In genomic region chr1:58503134-58503533, GRCm38 (mm10) we compare ENCODE assay signal across 10 mouse cellular contexts. TPM values are rescaled to one million over a fixed set of nuclear protein-coding genes. Genes with fewer than 3 reads are reported as not detected.
A peak's percentile ranks its signal among the peaks of the same experiment; 100 is the strongest.
DNase-seq lines count a peak whose midpoint lies in the region; ATAC-seq and TF ChIP-seq lines count a peak whose summit lies in the region.
"Had no signal": no experiment of that assay in that cellular context is flagged by ENCODE, and none has a peak within 500 bp of the region (broad histone marks: within the 10 kb centered on the region; RNA-seq: fewer than 3 reads in every experiment).

No protein-coding gene starts in this region.

- H3K9me3 ChIP-seq in lung, embryonic 15.5 days, result peaks cover 21% of the 10 kb centered on the region; the same call in 1 of the 2 replicates
- H3K9me3 ChIP-seq in embryonic facial prominence, embryonic 13.5 days, result peaks cover 21% of the 10 kb centered on the region
- H3K9me3 ChIP-seq in limb, embryonic 13.5 days, result peaks cover 22% of the 10 kb centered on the region

- intact Hi-C loops in left cerebral cortex, adult 2 months (cut with DNase I), result loop anchor here (5.0 to 10.0 kb wide), 2 partner anchors 192 to 234 kb away; partner anchors contain the start of gene Als2cr12

- peak overlapping the region; percentile 79 for H3K4me2 ChIP-seq in lung, embryonic 15.5 days
- H3K4me2 ChIP-seq in embryonic facial prominence, embryonic 13.5 days, result peak overlapping the region; percentile 84
- H3K4me2 ChIP-seq in limb, embryonic 13.5 days (replicated peaks), result peak overlapping the region; percentile 91
- peak overlapping the region; percentile 90 for H3K4me2 ChIP-seq in myocyte (ENCODE audit: low read depth)

- no peaks in the 10 kb centered on the region for H3K27me3 ChIP-seq in lung, embryonic 15.5 days
- no peaks in the 10 kb centered on the region for H3K27me3 ChIP-seq in embryonic facial prominence, embryonic 13.5 days
- no peaks in the 10 kb centered on the region for H3K27me3 ChIP-seq in limb, embryonic 13.5 days
- H3K27me3 ChIP-seq in myocyte (ENCODE audit: control insufficient read depth, insufficient read depth, insufficient read length), result no peaks in the 10 kb centered on the region

- peak overlapping the region; percentile 89; the same call in 1 of the 2 replicates for H3K4me3 ChIP-seq in lung, embryonic 15.5 days
- H3K4me3 ChIP-seq in embryonic facial prominence, embryonic 13.5 days, result peak overlapping the region; percentile 98
- H3K4me3 ChIP-seq in limb, embryonic 13.5 days, result peak overlapping the region; percentile 98; the same call in 1 of the 2 replicates
- peak overlapping the region; percentile 60 for H3K4me3 ChIP-seq in myocyte
- no peak overlapping the region; the same call in 1 of the 2 replicates for H3K4me3 ChIP-seq in left cerebral cortex, adult 2 months

- no peak overlapping the region for H3K9ac ChIP-seq in lung, embryonic 15.5 days
- H3K9ac ChIP-seq in embryonic facial prominence, embryonic 13.5 days, result peak overlapping the region; percentile 37; the same call in 1 of the 2 replicates
- no peak overlapping the region for H3K9ac ChIP-seq in limb, embryonic 13.5 days

- no peak overlapping the region for H3ac ChIP-seq in myocyte (ENCODE audit: control insufficient read depth, insufficient read length)

- TF ChIP-seq CTCF in left cerebral cortex, adult 2 months (IDR thresholded peaks at IDR 0.05), result no peak

- H3K27ac ChIP-seq in lung, embryonic 15.5 days, result no peak overlapping the region
- no peak overlapping the region for H3K27ac ChIP-seq in embryonic facial prominence, embryonic 13.5 days
- no peak overlapping the region for H3K27ac ChIP-seq in limb, embryonic 13.5 days
- H3K27ac ChIP-seq in left cerebral cortex, adult 2 months, result no peak overlapping the region

- no peak for TF ChIP-seq POLR2A in myocyte (IDR thresholded peaks at IDR 0.05; ENCODE audit: insufficient read length, low read depth)

- H3K36me3 ChIP-seq in lung, embryonic 15.5 days, result peaks cover 34% of the 10 kb centered on the region
- H3K36me3 ChIP-seq in embryonic facial prominence, embryonic 13.5 days, result peaks cover 45% of the 10 kb centered on the region
- peaks cover 37% of the 10 kb centered on the region for H3K36me3 ChIP-seq in limb, embryonic 13.5 days
- peaks cover 19% of the 10 kb centered on the region for H3K36me3 ChIP-seq in myocyte (ENCODE audit: control insufficient read depth, insufficient read depth)

- ATAC-seq in lung, embryonic 15.5 days (ENCODE audit: borderline replicate concordance, extremely low read depth, low FRiP score, low TSS enrichment), result no peak
- no peak for ATAC-seq in embryonic facial prominence, embryonic 13.5 days (ENCODE audit: insufficient number of reproducible peaks, insufficient read depth, low FRiP score, low TSS enrichment, low read depth)
- ATAC-seq in limb, embryonic 13.5 days (ENCODE audit: low FRiP score, low read depth), result no peak

- H3K4me1 ChIP-seq in lung, embryonic 15.5 days, result peaks cover 13% of the 10 kb centered on the region
- H3K4me1 ChIP-seq in embryonic facial prominence, embryonic 13.5 days, result peaks cover 11% of the 10 kb centered on the region
- peaks cover 13% of the 10 kb centered on the region for H3K4me1 ChIP-seq in limb, embryonic 13.5 days

- DNase-seq in lung, postnatal 14 days, result no peak
- no peak for DNase-seq in gastrocnemius, postnatal 25 days
- DNase-seq in Muller cell, postnatal 12 days (ENCODE audit: inconsistent ontology term), result no peak
- no peak for DNase-seq in left cerebral cortex, adult 2 months (ENCODE audit: extremely low spot score in 1 of 2, low spot score in 2 of 2)
- DNase-seq: cerebellum, postnatal 14 days; kidney, adult 2 months had no signal

- peaks cover 39% of the 10 kb centered on the region for H3K79me2 ChIP-seq in myocyte (ENCODE audit: control insufficient read depth, insufficient read depth)

TF ChIP-seq in myocyte, 11 proteins besides CTCF, POLR2A, EP300 and RAD21:
- no peak for TF ChIP-seq USF1 (IDR thresholded peaks at IDR 0.05; ENCODE audit: low read depth)
- no peak for TF ChIP-seq MYOG (IDR thresholded peaks at IDR 0.05; ENCODE audit: control insufficient read depth in 1 of 3, insufficient read depth in 1 of 3, insufficient read length in 2 of 3, low read depth in 2 of 3)
- no peak for TF ChIP-seq SRF (IDR thresholded peaks at IDR 0.05; ENCODE audit: control insufficient read depth, insufficient read length, low read depth)
- TF ChIP-seq POLR2AphosphoS2 (IDR thresholded peaks at IDR 0.05; ENCODE audit: insufficient read length, low read depth), result no peak
- no peak for TF ChIP-seq TCF3 (IDR thresholded peaks at IDR 0.05; ENCODE audit: insufficient read length, low read depth)
- TF ChIP-seq MAX (IDR thresholded peaks at IDR 0.05; ENCODE audit: low read depth), result no peak

RNA-seq across cellular contexts. Expression of gene Orc2, which starts 1.8 kb away (rescaled TPM):
- polyA plus RNA-seq in lung, embryonic 15.5 days (2015; fragmentation: Nextera tagmentation; extraction: Ambion mirVana), result 26.9 and 30.3 TPM in 2 replicates
- 34.9 and 36.5 TPM in 2 replicates for polyA plus RNA-seq in embryonic facial prominence, embryonic 13.5 days (2015; fragmentation: Nextera tagmentation; extraction: Ambion mirVana)
- 36.8 and 36.9 TPM in 2 replicates for polyA plus RNA-seq in limb, embryonic 13.5 days (2015; fragmentation: Nextera tagmentation; extraction: Ambion mirVana)
- polyA plus RNA-seq in myocyte (2012; fragmentation: generic; extraction: Trizol), result 11.5 TPM
- total RNA-seq in gastrocnemius, postnatal 25 days (2021), result 10 to 100 TPM; 10.1 to 11.4 TPM
- total RNA-seq in left cerebral cortex, adult 2 months (2021), result 10 to 100 TPM; 29.1 to 30.2 TPM

RNA-seq across cellular contexts. Expression of gene Ppil3, which starts 57.8 kb away (rescaled TPM):
- 49.2 and 54.9 TPM in 2 replicates for polyA plus RNA-seq in lung, embryonic 15.5 days (2015; fragmentation: Nextera tagmentation; extraction: Ambion mirVana)
- polyA plus RNA-seq in embryonic facial prominence, embryonic 13.5 days (2015; fragmentation: Nextera tagmentation; extraction: Ambion mirVana), result 55.7 and 66.1 TPM in 2 replicates
- polyA plus RNA-seq in limb, embryonic 13.5 days (2015; fragmentation: Nextera tagmentation; extraction: Ambion mirVana), result 63.5 and 64.6 TPM in 2 replicates
- polyA plus RNA-seq in myocyte (2012; fragmentation: generic; extraction: Trizol), result 45.8 TPM
- total RNA-seq in gastrocnemius, postnatal 25 days (2021), result 10 to 100 TPM; 17.2 to 17.8 TPM
- total RNA-seq in left cerebral cortex, adult 2 months (2021), result 10 to 100 TPM; 23.1 to 25.9 TPM

RNA-seq across cellular contexts. Expression of gene Nif3l1, which starts 58.2 kb away (rescaled TPM):
- 40.4 and 42.4 TPM in 2 replicates for polyA plus RNA-seq in lung, embryonic 15.5 days (2015; fragmentation: Nextera tagmentation; extraction: Ambion mirVana)
- polyA plus RNA-seq in embryonic facial prominence, embryonic 13.5 days (2015; fragmentation: Nextera tagmentation; extraction: Ambion mirVana), result 51.6 and 52.9 TPM in 2 replicates
- 55.1 and 56.8 TPM in 2 replicates for polyA plus RNA-seq in limb, embryonic 13.5 days (2015; fragmentation: Nextera tagmentation; extraction: Ambion mirVana)
- polyA plus RNA-seq in myocyte (2012; fragmentation: generic; extraction: Trizol), result 30.0 TPM
- 1 to 10 TPM; 6.8 to 8.5 TPM for total RNA-seq in gastrocnemius, postnatal 25 days (2021)
- total RNA-seq in left cerebral cortex, adult 2 months (2021), result 10 to 100 TPM; 15.6 to 19.1 TPM
